Mouse (Mus musculus): ENCODE measurements around the gene Ttc22.

DNA sequence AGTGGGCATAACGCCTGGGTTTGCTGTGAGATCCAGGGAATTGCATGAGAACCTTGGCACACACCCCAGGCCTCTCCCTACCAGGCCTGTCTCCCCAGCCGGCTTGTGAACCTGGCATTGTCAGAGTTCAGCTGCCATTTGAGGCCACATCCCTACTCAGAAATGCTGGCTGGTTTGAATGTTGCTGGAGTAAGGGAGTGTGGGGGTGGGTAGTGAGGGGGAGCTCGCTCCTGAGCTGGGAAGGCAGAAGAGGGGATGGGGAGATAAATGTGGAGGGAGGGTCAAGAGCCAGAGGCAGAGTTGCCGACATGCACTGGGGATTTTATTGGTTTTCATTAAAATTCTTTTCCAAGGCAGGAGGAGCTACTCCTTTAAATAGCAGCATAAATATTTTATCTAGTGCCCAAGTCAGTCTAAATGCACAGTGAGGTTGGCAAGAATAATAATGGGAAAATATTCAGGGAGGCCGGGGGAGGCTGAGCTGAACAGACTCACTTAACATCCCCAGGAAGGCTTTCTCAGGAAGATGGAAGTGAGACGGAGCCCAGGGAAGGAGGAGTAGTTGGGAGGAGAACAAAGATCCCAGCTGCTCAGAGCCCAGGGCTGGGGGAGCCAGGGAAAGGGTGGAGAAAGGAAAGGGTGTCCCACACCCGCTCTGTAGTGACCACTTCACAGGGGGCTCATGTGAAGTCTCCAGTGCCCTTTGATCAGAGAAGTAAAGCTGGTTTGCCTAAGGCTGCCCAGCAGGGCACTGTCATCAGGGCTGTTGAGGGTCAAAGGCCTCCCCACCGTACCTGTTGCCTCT lies 11.3 kb downstream of the Ttc22 start:
- TF ChIP-seq POLR2A (IDR thresholded peaks at IDR 0.05; ENCODE audit: insufficient read length, low read depth) (no peak), MAX (IDR thresholded peaks at IDR 0.05; ENCODE audit: low read depth) (no peak), USF1 (IDR thresholded peaks at IDR 0.05; ENCODE audit: low read depth) (no peak)
